Mouse (Mus musculus) brain, embryonic 18.5 days (tissue): ENCODE measurements around the gene Gm10295.

Source experiments
- DNase-seq: peaks from one replicate; pipeline ENCODE4 v3.0.0-alpha.2; 2012; ENCODE audit warnings: low read depth, low spot score

The Gm10295 gene

GRCm38 (mm10) chr7:71355596-71355995 is 4.3 kb upstream of the Gm10295 start:
- peak; percentile 20 for DNase-seq

GRCm38 (mm10) chr7:71348922-71349321 is 2.4 kb downstream of the Gm10295 start:
- no peak for DNase-seq

- no peak for DNase-seq
These were observed 26.2 kb downstream of the Gm10295 start for GRCm38 (mm10) chr7:71324919-71325583.

- DNase-seq = no peak
These were observed 38.0 kb downstream of the Gm10295 start for GRCm38 (mm10) chr7:71313148-71313765.

- no peak for DNase-seq
These were observed 38.9 kb downstream of the Gm10295 start for GRCm38 (mm10) chr7:71312375-71312774.

- DNase-seq = no peak
These were observed 39.9 kb downstream of the Gm10295 start for GRCm38 (mm10) chr7:71311411-71311810.

GRCm38 (mm10) chr7:71308051-71308450 is 43.2 kb downstream of the Gm10295 start:
- no peak for DNase-seq

GRCm38 (mm10) chr7:71302714-71303113 is 48.6 kb downstream of the Gm10295 start:
- DNase-seq = no peak
